Mouse (Mus musculus): ENCODE measurements around the gene Wwc1.

GRCm38 (mm10) chr11:35950466-35950865 lies 29.9 kb downstream of the Wwc1 start:
- no peak for TF ChIP-seq MAFK (IDR thresholded peaks at IDR 0.05; ENCODE audit: insufficient read depth, low read depth, low read length)
- no peak for TF ChIP-seq CHD2 (IDR thresholded peaks at IDR 0.05; ENCODE audit: low read depth, low read length)
- TF ChIP-seq ZNF384 (IDR thresholded peaks at IDR 0.05; ENCODE audit: low read depth, low read length): no peak
- no peak for TF ChIP-seq HCFC1 (IDR thresholded peaks at IDR 0.05; ENCODE audit: borderline replicate concordance, insufficient read depth, low read length)
- no peak for TF ChIP-seq ZC3H11A (IDR thresholded peaks at IDR 0.05; ENCODE audit: borderline replicate concordance, low read depth, low read length)

Measured in ES-E14 (cell line).